Mouse (Mus musculus) thymus, postnatal 36 days (tissue): ENCODE data around the gene Rpl26.
A peak's percentile ranks its signal among the peaks of the same experiment; 100 is the strongest.

Experiments used
- DNase-seq, 2 experiments: peaks; one replicate each; pipeline ENCODE4 v3.0.0; 2022; ENCODE audit warnings: mixed read lengths in 2 of 2

The Rpl26 gene

DNA sequence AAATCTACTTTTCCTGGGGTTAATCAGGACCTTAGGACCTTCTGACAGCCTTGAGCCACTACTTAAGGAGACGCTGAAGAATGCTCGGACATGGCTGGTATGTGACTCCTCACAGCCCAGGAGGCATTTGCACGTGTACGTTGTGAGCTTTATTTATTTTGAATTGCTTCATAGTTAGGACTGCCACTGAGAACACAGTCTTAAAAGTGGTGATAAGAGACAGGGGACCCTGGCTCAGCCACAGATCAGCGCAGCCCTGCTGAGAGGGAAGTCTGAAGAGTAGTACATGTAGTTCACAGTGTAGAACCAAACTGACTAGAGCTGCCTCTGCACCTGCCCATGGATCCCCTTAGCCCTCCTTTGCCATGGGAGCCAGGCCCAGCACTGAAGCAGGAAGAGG is 9.6 kb upstream of the Rpl26 start:
- no peak for DNase-seq

DNA sequence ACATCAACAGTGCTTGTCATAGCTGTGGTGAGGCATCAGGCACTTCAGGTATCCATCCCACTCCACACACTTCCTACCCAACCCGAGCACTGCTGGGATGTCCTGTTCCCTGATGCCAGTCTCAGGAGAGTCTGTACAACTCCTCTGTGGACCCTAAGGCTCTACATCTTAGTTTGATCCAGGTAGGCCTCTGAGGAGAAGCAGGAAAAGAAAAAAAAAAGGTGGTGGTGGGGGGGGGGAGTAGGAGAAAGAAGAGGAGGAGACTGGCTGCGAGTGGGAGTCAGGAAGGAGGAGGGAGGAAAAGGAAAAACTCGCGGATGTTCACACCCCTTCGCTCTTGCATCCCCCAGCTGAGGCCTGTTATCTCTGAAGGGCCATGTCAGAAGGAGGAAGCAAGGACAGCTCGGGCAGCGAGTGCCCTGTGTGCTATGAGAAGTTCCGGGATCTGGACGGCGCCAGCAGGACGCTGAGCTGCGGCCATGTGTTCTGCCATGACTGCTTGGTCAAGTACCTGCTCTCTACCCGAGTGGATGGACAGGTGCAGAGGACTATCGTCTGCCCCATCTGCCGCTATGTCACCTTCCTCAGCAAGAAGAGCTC is 9.1 kb upstream of the Rpl26 start:
- DNase-seq, result no peak

DNA sequence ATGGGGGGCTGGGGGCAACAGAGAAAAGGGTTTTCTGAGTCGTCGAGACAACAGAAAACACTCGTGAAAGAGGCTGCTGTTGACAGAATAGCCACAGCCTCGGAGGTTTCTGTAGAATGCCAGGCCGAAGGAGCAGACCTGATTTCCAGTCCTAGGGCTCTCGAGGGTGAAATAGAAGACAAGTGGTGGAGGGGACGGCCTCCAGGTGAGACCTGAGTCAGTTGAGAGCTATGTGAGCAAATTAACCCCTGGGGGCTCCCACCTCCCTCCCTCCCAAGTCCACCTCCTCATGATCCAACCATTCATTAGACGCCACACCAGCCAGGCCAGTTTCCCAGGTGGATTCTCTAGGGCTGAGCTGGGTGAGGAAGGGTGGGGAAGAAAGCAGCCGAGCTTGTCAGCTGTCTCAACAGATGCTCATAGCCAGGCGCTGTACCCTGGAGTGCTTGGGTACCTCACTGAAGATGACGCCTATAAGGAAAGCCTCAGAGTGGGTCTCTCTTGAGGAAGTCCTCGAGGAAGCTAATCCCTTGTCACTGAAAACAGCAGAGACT is 7.4 kb upstream of the Rpl26 start:
- DNase-seq, result no peak

DNA sequence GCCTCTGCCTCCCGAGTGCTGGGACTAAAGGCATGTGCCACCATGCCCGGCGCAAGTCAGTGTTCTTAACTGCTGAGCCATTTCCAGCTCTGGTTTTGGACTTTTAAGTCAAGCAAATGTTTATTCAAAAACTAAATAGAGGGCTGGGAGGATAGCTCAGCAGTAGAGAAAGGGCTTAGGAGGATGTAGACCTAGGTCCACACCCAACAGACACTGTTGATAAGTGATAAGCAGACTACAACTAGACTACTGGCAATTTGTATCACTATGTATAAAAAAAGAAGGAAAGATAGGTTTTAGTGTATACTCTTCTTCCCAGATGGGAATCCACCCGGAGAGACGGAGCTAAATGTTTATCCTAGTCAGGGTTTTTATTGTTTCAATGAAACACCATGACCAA is 5.1 kb upstream of the Rpl26 start:
- no peak for DNase-seq

DNA sequence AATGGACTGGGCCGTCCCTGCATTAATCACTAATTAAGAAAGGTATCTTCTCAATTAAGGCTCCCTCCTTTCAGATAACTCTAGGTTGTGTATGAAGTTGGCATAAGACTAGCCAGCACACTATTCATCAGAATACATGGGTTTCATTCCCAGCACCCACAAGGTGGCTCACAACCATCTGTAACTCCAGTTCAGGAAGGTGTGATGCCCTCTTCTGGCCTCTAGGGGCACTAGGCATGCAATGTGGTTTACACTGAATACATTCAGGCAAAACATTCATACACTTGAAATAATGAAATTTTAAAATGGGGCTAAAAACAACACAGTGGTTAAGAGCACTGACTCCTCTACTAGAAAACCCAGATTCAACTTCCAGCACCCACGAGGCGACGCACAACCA is 4.3 kb upstream of the Rpl26 start:
- peak; percentile 50 to 52 for DNase-seq

DNA sequence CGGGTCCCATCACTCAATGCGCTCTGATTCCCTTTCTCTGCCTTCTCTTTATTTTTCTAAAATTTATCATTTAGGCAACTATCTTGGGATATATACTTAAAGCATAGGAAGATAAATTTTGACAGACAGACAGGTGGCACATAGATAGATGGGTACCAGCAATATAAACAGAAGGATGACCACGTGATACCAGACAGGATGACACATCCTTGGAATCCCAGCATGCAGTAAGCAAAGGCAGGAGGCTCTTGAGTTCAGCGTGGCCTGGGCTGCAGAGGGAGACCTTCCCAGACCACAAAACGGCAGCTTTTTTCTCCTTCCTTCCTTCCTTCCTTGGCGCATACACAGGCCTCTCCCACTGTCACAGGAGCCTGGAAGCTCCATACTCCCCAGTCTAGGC is 3.5 kb upstream of the Rpl26 start:
- DNase-seq, result no peak

DNA sequence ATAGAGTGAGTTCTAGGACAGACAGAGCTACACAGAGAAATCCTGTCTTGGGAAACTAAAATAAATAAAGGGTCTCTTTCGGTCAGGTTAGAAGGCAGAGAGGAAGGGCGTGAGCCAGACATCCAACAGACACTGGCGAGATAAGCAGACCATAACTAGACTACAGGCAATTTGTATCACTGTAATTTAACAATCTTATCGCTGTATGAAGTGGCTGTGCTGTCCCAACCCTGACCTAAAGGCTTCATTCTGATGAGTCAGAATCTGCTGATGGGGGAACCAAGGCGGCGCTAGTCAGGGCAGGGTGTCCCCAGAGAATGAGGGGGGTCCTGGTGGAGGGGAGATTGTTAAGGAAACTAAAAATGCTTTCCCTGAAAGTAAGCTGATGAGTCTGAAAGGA is 2.6 kb upstream of the Rpl26 start:
- DNase-seq, result no peak

DNA sequence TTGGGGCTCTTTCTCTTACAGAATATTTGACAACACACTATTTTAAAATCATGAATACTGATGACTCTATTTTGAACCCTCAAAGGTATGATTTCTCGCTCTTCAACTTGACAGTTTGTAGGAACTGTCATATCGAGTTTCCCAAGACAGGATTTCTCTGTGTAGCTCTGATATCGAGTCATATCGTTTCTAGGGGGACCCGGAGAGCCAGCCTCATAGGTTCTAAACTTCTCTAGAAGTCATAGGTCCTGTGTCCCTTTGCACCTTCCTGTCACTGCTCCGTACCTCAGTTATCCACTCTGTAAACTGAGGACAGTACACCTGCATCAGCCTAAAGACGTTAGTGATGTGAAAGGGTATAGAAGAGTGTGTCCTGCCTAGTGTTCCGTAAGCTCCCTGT is 1.6 kb upstream of the Rpl26 start:
- no peak for DNase-seq

DNA sequence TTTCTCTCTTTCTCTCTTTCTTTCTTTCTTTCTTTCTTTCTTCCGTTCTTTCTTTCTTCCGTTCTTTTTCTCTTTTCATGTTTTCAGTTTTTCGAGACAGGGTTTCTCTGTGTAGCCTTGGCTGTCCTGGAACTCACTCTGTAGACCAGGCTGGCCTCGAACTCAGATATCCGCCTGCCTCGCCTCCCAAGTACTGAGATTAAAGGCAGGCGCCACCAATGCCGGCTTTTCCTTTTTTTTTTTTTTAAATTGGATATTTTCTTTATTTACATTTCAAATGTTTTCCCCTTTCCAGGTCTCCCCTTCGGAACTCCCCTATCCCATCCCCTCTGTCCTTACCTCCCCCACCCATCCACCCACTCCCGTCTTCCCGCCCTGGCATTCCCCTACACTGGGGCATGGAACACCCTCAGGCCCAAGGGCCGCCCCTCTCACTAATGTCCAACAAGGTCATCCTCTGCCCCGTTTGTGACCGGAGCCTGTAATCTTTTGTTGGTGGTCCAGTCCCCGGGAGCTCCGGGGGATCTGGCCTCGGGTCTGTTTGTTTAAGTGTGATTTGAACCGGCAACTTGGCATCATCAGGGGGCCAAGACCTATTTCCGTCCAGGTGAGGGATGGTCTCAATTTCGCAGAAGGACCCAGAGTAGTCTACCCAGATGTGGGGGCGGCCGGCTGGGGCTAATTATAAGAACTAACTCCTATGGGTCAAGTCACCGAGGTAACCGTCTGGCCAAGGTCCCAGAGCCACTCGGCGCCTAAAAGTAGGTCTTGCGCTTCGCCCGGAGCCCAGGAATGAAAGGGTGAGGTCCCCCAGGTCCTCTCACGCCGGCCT is 648 bp upstream of the Rpl26 start:
- DNase-seq, result no peak

DNA sequence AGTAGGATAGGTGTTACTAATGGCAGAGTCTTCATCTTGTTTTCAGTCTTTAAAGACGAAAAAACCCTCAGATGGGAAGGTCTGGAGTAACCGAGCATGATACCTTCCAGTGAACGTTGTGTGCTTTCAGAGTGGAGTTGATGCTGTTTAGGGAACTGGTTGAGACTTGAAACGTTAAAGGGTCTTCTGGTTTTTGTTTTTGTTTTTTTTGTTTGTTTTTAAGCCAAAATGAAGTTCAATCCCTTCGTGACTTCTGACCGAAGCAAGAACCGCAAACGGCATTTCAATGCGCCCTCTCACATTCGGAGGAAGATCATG is 623 bp downstream of the Rpl26 start:
- DNase-seq, result no peak

DNA sequence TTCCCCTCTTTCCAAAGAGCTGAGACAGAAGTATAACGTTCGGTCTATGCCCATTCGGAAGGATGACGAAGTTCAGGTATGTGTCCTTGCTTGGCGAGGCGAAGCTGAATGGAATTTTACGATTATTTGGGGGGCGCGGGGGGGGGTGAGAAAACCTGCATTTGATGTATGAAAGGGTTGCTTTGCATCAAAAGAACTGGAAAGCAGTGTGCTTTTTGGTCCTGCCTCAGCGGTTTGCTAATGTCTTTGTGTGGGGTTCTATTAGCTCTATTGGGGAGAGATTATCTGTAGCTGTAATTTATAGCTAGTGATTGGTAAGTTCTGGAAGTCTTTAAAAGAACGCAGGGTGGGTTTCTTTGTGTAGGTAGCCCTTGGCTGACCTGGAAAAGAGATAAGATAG is 984 bp downstream of the Rpl26 start:
- no peak for DNase-seq

DNA sequence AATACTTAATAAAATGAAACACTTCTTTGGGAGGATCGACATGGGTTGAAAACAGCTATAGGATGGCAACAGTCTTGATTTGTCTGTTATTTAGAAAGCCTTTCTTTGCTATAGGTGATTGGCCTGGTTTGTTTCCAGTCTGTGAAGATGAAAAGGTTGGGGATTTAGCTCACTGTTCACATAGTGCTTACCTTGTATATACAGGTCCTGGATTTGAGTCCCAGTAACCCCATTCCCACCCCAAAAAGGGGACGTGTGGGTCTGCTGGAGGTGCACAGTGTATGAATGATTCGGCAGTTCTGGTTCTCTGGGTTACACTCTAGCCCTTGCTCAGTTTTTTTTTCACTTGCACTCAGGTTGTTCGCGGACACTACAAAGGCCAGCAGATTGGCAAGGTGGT is 1.4 kb downstream of the Rpl26 start:
- no peak for DNase-seq

DNA sequence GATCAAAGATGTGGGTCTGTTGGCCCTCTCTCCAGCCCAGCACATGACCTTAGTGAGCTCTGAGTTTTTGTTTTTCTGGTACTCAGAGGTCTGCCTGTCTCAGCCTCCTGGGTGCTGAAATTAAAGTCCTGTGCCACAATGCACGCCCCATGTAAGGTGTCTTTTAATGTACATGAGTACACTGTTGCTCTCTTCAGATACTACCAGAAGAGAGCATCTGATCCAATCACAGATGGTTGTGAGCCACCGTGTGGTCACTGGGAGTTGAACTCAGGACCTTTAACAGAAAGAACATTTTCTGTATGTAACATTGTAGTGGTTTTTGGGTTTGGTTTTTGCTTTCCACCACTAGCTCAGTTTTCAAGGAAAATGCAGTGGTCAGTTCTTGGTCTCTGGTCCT is 2.4 kb downstream of the Rpl26 start:
- DNase-seq, result no peak

DNA sequence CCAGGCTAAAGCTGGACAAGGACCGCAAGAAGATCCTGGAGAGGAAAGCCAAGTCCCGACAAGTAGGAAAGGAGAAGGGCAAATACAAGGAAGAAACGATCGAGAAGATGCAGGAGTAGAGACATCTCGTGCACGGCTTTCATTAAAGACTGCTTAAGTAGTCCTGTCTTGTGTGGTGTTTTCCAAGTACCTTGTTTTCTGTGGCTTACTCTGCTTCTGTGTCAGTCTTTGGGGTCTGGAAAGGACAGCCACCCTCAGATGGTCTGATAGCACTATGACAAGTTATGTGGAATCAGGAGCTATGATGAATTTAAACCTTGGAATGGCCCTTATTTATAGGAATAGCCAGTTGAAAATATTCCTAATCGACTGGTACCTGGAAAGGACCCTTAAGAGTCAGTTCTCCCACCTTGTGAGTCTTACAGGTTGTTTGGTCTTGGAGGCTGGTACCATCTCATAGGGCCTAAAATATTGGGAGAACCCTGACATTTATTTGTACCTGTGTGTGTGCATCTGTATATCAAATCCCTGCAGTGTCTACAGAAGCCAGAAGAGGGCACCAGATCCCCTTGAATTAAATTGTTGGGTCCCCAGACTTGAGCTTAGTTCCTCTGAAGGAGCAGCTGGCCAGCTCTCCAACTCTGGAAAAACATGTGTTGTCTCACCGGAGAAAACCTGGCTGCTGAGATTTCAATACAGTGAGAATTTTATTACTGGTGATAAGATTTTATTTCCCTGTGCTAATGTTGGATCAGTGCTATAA is 3.2 kb downstream of the Rpl26 start:
- DNase-seq, result peak; percentile 47 to 62

DNA sequence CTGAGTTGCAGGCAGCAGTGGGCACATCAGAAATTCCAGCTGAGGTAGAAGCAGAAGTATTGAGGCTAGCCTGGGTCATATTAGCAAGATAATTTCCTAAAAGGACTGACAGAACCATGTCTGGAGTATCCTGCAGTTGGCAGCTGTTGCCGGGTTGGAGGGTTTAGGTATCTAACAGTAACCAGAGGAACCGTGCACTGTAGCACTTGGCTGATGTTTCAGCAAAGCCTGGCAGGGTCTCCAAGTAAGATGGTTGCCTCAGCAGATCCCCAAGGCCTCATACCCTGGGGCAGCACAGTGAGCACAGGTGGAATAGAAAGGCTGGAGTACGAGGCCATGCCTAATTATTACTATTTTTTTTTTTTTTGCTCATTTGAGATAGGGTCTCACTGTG is 3.8 kb downstream of the Rpl26 start:
- DNase-seq, result no peak

DNA sequence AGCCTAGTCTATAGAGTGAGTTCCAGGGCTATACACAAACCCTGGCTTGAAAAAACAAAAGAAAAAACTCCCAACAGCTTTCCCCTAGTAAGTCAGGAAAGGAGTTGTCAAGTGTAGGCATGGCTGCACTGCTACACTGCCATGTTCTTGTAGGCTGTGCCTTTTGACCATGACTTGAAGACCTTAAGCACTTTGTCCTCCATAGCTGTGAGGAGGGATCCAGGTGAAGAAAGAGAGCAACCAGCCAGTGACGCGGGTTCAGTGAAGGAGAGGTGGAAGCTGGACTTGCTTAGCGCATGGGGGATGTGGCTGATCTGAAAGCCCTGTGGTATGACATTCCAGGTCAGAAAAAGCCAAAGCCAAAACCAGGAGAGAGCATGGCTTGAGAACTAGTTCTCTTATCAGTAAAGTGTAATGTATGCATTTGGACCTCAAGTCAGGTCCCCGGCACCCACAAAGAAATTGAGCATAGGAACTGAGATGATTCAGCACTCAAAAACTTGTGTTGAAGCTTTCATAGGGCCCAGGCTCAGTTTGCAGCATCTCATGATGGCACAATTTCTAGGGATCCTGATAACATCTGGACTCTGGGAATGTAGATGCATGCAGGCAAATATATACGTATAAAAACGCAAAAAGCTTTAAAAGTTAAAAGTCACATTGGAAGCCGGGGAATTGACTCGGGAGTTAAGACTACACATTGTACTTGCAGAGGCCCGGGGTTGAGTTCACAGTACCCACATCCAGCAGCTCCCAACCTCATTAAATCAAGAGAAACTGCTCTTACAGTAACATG is 4.5 kb downstream of the Rpl26 start:
- DNase-seq, result no peak

DNA sequence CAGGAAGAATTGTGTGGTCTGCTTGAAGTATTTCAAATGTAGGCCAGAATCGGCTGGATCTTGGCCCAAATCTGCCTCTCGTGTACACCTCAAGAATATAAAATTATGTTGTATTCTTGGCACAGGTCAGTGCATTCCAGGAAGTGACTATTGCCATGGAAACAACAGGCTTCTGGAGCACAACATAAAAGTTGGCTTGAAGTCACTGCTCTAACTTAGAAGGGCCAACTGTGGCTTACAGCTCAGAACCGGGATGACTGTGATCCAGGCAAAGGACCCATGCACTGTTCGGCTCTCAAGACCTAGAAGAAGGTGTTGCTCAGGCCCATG is 5.0 kb downstream of the Rpl26 start:
- DNase-seq, result no peak

DNA sequence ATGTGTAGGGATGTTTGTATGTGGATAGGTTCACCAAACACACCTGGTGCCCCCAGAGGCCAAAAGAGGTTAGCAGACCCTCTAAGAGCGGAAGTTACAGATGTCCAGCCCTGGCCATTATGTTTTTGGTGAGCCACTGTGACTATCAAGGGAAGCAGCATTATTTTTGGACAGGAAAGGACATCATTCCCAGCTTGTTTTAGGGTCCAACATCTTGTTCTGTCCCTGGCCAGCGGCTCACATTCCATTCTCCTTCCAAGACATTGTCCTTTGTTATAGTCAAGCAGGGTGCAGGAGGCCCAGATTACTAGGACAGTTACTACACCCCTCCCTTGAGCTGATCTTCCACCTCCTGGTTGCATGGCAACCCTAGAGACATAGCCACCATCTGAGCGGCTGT is 5.9 kb downstream of the Rpl26 start:
- DNase-seq, result no peak

DNA sequence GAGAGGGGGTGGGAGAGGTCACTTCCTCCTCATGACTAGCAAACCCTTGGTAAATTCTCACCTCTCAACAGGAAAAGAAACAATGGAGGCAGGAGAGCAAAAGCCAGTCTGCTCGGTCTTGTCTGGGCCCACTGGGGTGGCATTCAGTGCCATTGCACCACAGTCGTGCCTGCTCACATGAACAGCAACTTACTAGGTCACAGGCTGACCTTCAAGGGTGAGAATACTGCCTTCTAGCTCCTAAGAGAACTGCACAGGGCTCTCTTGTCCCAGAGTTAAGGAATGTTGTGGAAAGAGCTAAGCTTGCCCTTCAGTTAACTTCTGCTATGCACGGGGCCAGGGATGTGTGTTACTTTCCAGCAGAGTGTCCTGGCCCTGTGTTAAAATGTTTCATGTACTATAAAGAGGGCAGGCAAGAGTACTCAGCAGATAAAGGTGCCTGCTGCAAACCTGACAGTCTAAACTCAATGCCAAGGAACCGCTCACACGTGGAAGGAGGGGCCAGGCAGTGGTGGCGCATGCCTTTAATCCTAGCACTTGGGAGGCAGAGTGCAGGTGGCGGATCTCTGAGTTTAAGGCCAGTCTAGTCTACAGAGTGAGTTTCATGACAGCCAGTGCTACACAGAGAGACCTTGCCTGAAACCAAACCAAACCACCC is 7.6 kb downstream of the Rpl26 start:
- DNase-seq, result no peak

DNA sequence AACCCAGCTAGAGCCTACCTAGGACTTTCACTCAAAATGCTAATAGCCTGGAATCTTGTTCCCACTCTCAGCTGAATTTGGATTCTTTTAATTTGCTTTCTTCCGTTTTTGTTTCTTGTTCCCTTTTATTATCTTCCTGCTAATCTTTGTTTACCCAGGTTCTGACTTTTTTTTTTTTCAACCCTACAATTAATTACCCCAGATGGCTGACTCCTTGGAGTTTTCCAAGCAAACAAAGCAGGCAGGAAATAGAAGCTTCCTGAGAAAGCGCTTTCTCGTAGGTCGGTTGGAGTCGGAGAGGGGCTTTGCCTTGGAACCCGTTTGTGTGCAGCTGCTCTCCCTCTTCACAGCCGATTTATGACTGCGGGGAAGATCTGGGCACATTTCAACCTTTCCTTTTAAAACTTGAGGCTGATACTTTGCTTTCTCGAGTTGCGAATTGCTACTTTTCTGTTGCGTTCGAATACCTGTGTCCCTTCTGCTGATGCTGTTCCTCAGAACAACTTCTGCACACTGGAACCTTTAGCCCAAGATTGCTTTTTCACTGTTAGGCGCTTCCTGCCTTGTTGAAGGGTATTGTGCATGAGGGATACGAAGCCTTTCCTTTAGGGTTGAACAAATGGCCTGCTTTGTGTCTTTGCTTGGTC is 10.3 kb downstream of the Rpl26 start:
- no peak for DNase-seq

DNA sequence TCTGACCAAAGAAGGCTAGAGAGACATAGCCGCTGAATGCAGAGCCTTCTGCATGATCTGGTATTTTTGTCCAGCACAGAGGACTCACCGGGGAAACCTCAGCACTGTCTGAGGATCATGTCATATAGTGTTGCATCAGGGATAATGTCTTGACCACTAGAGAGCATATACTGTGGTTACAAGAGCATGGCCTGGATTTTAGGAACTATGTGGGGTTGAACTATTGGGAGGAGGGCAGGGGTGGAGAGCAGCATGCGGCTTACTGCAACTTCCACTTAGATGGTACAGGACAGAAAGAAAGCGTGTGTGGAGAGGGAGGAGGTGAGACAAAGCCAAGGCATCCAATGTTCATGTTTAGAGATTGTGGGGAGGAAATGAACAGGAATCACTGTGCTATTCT is 13.2 kb downstream of the Rpl26 start:
- DNase-seq, result no peak

DNA sequence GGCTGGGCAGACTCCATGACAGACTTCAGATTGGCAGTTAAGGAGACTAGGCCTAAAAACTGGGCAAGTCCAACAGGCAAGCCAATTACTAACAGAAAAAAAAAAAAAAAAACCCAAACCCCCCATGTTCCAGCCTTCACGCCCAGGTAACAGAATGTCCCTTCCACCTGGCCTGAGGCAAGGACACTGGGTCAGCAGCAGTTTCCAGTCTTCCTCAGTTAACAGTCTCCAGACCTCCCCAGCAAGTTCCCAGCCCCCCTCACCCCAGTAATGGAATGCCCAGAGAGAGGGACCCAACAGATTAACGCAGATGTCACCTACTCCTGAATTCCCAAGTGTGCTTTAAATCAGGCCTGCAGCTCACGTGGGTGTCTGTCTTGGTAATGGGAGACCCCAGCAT is 21.8 kb downstream of the Rpl26 start:
- DNase-seq, result no peak
